Mouse (Mus musculus) limb, embryonic 11.5 days (tissue): ENCODE data around the gene Ovca2. TPM values are rescaled to one million over a fixed set of nuclear protein-coding genes. Genes with fewer than 3 reads are reported as not detected.
"Not testable (repeated sequence)": the region's sequence is repeated elsewhere in the genome, so short reads cannot be mapped to it uniquely, and the experiment has no call there.

Source experiments
- ATAC-seq: fragments of 200-750 bp; cut with Nextera tagmentation; 2 replicates; pipeline ENCODE4 v1.8.0; 2017; ENCODE audit warnings: low read depth; ENCODE audit not compliant: insufficient number of reproducible peaks, low FRiP score, low TSS enrichment
- DNase-seq: peaks from one replicate; pipeline ENCODE4 v3.0.0-alpha.2; 2015; ENCODE audit warnings: low spot score
- H3K27ac ChIP-seq: fragments of 300-500 bp; sonication (generic); replicated peaks from 2 replicates; pipeline ENCODE4 v1.5.1; 2014; ENCODE audit warnings: low read depth, mild to moderate bottlenecking, low read length
- H3K27me3 ChIP-seq: fragments of 300-500 bp; sonication (generic); 2 replicates; pipeline ENCODE4 v1.6.1; 2014; ENCODE audit warnings: mild to moderate bottlenecking, low read length, mixed read lengths; ENCODE audit not compliant: control insufficient read depth, insufficient read depth
- H3K36me3 ChIP-seq: fragments of 300-500 bp; sonication (generic); 2 replicates; pipeline ENCODE4 v1.6.1; 2014; ENCODE audit warnings: mild to moderate bottlenecking, low read length, moderate library complexity, mixed read lengths; ENCODE audit not compliant: control insufficient read depth, insufficient read depth
- H3K4me1 ChIP-seq: fragments of 300-500 bp; sonication (generic); 2 replicates; pipeline ENCODE4 v1.6.1; 2014; ENCODE audit warnings: low read length, mixed read lengths; ENCODE audit not compliant: control insufficient read depth, insufficient read depth
- H3K4me2 ChIP-seq: fragments of 300-500 bp; sonication (generic); 2 replicates; pipeline ENCODE4 v1.6.1; 2014; ENCODE audit warnings: low read depth, mild to moderate bottlenecking, moderate library complexity; ENCODE audit not compliant: severe bottlenecking
- H3K4me3 ChIP-seq: fragments of 300-500 bp; sonication (generic); 2 replicates; pipeline ENCODE4 v1.5.1; 2014; ENCODE audit warnings: low read depth, low read length
- H3K9ac ChIP-seq: fragments of 300-500 bp; sonication (generic); 2 replicates; pipeline ENCODE4 v1.6.1; 2014; ENCODE audit warnings: mild to moderate bottlenecking, low read length
- H3K9me3 ChIP-seq: fragments of 300-500 bp; sonication (generic); 2 replicates; pipeline ENCODE4 v1.6.1; 2016; ENCODE audit warnings: low read length; ENCODE audit not compliant: control insufficient read depth
- WGBS: fragments of 180-500 bp; shearing (Covaris S2); extraction: QIAGEN DNeasy Blood & Tissue Kit; methylation state at CpG from one replicate; pipeline ENCODE4 v1.1.7; 2014; 5-methylcytosine and 5-hydroxymethylcytosine counted together
- polyA plus RNA-seq: library from polyadenylated mRNA; unstranded; fragments of >200 nt; fragmentation: Nextera tagmentation; extraction: Ambion mirVana; gene quantifications from 2 replicates; pipeline ENCODE4 v1.2.1, GENCODE M21; 2014

Ovca2 gene
- polyA plus RNA-seq, 1 experiment from 2014 or later: 38.2 TPM

DNA sequence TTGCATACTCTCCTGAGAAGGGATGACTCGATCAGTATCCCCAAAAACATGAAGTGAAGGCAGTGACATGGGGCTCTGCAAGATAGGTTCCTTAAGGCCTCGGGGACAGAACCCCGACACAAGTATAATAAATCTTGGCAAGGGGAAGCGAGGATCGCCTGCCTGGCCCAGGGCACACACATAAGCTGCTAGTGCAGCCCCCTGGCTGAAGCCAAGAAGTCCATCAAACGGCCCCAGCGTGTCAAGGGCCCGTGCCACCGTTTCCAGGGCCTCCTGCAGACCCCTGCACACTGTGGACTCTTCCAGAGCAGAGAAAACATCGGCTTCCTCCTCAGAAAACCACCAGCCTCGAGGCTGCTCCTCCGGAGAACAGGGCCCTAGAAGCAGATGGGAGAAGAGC is 624 bp downstream of the Ovca2 start:
- Histone ChIP-seq H3K9me3 (no peaks in the 10 kb centered on the region), H3K27ac (no peak overlapping the region), H3K4me3 (peak overlapping the region; percentile 54), H3K27me3 (peaks cover 5% of the 10 kb centered on the region), H3K4me1 (peaks cover 15% of the 10 kb centered on the region), H3K9ac (peak overlapping the region; percentile 55), H3K36me3 (peaks cover 4% of the 10 kb centered on the region; the same call in 1 of the 2 replicates), H3K4me2 (peak overlapping the region; percentile 92)
- ATAC-seq (no peak), DNase-seq (no peak)
- WGBS: 50% methylated on average over 12 of the region's 12 CpGs

DNA sequence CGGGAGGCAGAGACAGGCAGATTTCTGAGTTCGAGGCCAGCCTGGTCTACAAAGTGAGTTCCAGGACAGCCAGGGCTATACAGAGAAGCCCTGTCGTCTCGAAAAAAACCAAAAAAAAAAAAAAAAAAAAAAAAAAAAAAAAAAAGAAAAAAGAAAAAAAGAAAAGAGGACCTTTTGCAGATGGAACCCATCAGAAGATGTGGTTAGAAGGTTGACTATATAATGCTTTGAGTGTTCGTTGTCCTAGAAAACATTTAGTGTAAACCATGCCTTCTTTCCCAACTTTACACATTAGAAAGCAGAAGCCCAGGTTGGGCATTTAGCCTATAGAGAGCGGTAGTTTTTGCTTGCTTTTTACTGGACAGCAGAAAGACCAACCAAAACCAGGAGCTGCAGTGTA is 4.1 kb downstream of the Ovca2 start:
- not testable (repeated sequence) for ATAC-seq, H3K9me3 ChIP-seq, H3K4me3 ChIP-seq, H3K9ac ChIP-seq, H3K4me2 ChIP-seq, H3K27ac ChIP-seq, DNase-seq, H3K36me3 ChIP-seq
- peaks cover 34% of the 10 kb centered on the region for H3K4me1 ChIP-seq
- 68% methylated on average over 6 of the region's 6 CpGs for WGBS
- H3K27me3 ChIP-seq: peaks cover 39% of the 10 kb centered on the region

DNA sequence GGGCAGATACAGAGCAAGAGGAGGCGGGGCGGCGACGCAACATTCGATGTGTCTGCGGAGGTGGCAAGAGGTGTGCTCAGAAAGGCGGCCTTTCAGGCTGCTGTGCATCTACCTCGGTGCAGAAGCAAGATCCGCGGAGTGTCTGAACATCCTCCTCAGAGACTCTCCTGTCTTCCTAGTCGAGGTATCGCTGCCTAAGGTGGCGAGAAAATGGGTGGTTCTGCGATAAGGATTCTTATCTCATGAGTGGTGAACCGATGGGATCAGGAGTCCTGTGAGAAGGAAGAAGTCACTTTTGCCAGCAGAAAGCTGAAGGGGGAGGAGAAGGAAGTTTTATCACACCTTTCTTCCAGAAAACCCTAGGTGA is 4.9 kb downstream of the Ovca2 start:
- Histone ChIP-seq H3K36me3 (0 out of 2 replicates have a peak, but pooled peaks cover 2% of the 10 kb centered on the region), H3K9me3 (no peaks in the 10 kb centered on the region), H3K4me2 (peak overlapping the region; percentile 54), H3K4me1 (peaks cover 32% of the 10 kb centered on the region), H3K27me3 (peaks cover 47% of the 10 kb centered on the region), H3K9ac (no peak overlapping the region), H3K4me3 (peak overlapping the region; percentile 54), H3K27ac (no peak overlapping the region)
- ATAC-seq: no peak
- DNase-seq: no peak
- WGBS: 4% methylated on average over 15 of the region's 15 CpGs

DNA sequence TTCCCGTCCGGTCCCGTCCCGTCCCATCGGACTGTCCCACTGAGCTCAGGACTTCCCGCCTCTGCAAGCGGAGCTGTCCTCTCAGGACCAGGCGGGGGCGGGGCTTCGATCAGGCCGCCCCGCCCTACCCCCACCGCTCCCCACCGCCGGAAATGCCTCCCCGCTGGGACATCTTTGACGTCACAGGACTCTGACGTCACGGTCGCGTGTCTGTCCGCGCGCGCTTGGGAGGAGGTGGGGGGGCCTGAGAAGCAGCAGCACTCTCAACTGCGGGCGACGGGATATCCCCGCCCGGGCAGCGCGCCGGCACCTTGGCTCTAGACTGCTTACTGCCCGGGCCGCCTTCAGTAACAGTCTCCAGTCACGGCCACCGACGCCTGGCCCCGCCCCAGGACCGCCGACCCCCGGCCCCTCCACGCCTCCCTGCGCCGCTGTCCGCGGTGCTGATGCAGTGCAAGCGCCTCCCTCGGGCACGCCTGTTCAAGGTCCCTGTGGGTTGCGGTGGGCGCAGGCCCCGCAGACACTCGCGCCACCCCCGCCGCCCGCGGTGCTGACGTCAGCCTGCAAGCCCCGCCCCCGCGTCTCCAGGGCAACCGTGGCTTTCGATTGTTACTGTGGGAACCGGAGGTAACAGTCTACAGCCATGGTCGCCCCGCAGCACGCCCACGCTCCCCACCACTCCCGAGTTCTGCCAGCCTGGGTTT is 5.4 kb downstream of the Ovca2 start:
- 0 out of 2 replicates have a peak, but pooled peaks cover 2% of the 10 kb centered on the region for H3K36me3 ChIP-seq
- no peaks in the 10 kb centered on the region for H3K9me3 ChIP-seq
- DNase-seq (peak; percentile 95), ATAC-seq (peak; percentile 71)
- 1% methylated on average over 71 of the region's 71 CpGs for WGBS
- H3K4me3 ChIP-seq: peak overlapping the region; percentile 54
- H3K27me3 ChIP-seq: peaks cover 53% of the 10 kb centered on the region
- H3K4me1 ChIP-seq: peaks cover 36% of the 10 kb centered on the region
- peak overlapping the region; percentile 54 for H3K4me2 ChIP-seq
- no peak overlapping the region for H3K9ac ChIP-seq
- H3K27ac ChIP-seq: no peak overlapping the region

DNA sequence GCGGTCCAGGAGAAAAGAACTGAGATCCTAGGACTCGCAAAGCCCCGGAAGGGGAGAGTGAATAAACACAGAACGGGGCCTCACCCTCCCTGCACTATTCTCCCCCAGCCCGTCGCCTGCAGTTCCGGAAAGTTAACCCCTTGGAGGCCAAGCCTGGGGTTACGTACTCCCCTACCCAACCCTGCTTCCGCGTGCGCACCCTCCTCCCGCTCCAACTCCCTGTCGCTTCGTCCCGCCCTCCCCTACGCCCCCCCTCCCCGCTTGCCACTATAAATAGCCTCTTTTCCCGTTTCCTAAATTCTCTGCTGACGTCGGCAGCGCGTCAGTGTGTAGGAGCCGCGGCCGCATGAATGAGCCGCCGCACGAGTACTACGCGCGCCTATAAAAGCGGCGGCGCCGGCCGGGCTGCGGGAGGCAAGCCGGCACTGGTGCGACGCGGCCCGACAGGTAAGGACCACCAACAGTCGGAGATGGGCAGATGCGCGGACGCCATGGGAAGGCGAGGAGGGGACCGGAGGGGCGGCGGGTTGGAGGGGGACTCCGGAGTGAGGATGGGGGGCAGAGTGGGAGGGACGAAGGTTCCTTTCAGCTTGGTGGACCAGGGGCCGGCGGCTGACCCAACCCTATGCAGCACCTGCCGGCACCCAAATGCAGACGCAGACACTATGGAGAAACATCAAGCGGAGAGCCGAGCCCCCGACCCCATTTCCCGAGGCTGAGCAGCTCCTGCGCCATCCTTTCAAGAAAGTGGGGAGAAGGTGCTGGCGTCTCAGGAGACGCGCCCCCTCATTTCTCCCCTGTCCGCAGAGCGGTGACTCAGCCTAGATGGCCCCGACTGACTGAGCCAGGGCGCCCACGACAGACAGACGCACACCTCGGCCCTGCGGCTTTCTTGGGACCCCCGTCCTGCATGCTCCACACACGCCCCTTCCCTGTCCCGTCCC is 6.2 kb downstream of the Ovca2 start:
- peak overlapping the region; percentile 54 for H3K4me3 ChIP-seq
- H3K4me2 ChIP-seq: peak overlapping the region; percentile 54
- no peak overlapping the region for H3K27ac ChIP-seq
- WGBS: 1% methylated on average over 74 of the region's 75 CpGs
- H3K36me3 ChIP-seq: 0 out of 2 replicates have a peak, but pooled peaks cover 2% of the 10 kb centered on the region
- no peak overlapping the region for H3K9ac ChIP-seq
- peaks cover 32% of the 10 kb centered on the region for H3K4me1 ChIP-seq
- H3K27me3 ChIP-seq: peaks cover 60% of the 10 kb centered on the region
- DNase-seq: peak; percentile 49
- no peak for ATAC-seq
- no peaks in the 10 kb centered on the region for H3K9me3 ChIP-seq

DNA sequence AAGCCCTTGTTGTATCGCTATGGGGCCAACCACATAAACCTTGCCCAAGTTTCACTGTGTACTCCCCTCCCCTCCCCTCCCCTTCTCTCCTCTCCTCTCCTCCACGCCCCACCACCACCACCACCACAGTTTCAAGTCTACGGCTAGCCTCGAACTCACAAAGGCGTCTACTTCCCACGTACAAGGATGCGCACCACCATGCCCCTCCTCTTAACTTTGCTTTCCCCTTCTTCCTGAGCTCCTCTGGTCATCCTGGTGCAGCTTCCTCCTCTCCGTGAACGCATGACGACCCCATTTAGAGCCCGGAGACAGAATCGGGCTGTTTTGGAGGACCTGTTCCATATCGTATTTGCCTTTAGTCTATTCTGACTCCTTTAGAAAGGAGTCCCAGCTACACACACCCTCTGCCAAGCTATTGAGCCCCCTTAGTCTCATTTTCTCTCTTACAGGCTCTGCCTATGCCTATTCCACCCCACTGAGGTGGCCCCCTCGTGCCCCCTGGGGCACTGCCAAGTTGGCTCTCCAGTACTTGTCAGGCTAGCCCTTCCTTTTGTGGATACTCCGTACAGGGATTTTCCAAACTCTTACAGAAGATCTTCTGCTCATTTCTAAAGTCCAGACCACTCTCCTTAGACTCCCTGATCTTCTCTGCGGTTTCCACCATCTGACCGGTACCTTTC is 7.3 kb downstream of the Ovca2 start:
- no peak overlapping the region for H3K4me2 ChIP-seq
- DNase-seq (no peak), ATAC-seq (no peak)
- H3K4me1 ChIP-seq: peaks cover 35% of the 10 kb centered on the region
- WGBS: 10% methylated on average over 17 of the region's 17 CpGs
- H3K27ac ChIP-seq: no peak overlapping the region
- H3K4me3 ChIP-seq: 0 out of 2 replicates have a peak overlapping the region, but pooled peaks have one; percentile 5
- peaks cover 71% of the 10 kb centered on the region for H3K27me3 ChIP-seq
- H3K36me3 ChIP-seq: peaks cover 2% of the 10 kb centered on the region; the same call in 1 of the 2 replicates
- H3K9me3 ChIP-seq: no peaks in the 10 kb centered on the region
- H3K9ac ChIP-seq: no peak overlapping the region

DNA sequence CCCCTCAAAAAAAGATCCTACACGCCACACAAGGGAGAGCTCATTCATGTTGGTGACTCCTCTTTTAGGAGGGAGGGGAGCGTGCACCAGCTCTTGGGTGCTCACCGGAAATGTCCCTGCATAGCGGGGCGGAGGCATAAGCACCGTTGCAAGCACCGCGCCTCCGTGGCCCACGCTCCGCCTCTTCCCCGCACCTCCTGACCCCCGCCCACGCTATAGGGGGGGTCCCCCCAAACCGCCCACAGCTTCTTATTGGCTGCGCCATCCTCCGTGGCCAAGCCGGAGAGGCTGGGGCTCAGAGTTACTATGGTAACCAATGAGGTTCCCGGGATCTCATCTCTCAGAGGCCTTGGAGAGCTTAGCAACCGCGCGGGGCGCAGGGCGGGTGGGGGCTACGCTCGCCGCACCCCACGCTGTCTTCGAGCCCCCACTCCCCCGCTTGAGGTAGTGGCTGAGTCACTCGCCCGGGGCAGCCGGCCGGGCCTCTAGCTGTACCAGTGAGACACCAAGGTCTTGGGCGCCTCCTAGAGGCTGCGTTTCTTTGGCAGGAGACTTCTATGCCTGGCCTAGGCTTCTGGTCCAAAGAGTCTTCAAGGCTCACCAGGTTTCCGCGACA is 8.4 kb downstream of the Ovca2 start:
- H3K9ac ChIP-seq: 0 out of 2 replicates have a peak overlapping the region, but pooled peaks have one; percentile 7
- peaks cover 82% of the 10 kb centered on the region for H3K27me3 ChIP-seq
- DNase-seq (peak; percentile 96), ATAC-seq (peak; percentile 38; the same call in 1 of the 2 replicates)
- under 1% methylated on average over 38 of the region's 38 CpGs for WGBS
- H3K27ac ChIP-seq: no peak overlapping the region
- peaks cover 44% of the 10 kb centered on the region for H3K4me1 ChIP-seq
- peak overlapping the region; percentile 92 for H3K4me2 ChIP-seq
- H3K4me3 ChIP-seq: peak overlapping the region; percentile 54
- no peaks in the 10 kb centered on the region for H3K9me3 ChIP-seq
- peaks cover 2% of the 10 kb centered on the region; the same call in 1 of the 2 replicates for H3K36me3 ChIP-seq
